In genomic region chr1:106192864-106193470, GRCm38 (mm10) we compare ENCODE assay signal across 26 mouse cellular contexts. TPM values are rescaled to one million over a fixed set of nuclear protein-coding genes. Genes with fewer than 3 reads are reported as not detected.
DNase-seq lines count a peak whose midpoint lies in the region; ATAC-seq and TF ChIP-seq lines count a peak whose summit lies in the region.
"Had no signal": no experiment of that assay in that cellular context is flagged by ENCODE, and none has a peak within 500 bp of the region (broad histone marks: within the 10 kb centered on the region; RNA-seq: fewer than 3 reads in every experiment).

No protein-coding gene starts in this region.

- TF ChIP-seq CTCF in layer of hippocampus, adult 2 months (conservative IDR thresholded peaks at IDR 0.05) = no peak
- TF ChIP-seq CTCF in intestine, postnatal 0 days (IDR thresholded peaks at IDR 0.05; ENCODE audit: low read depth) = no peak
- no peak for TF ChIP-seq CTCF in small intestine, adult 2 months (IDR thresholded peaks at IDR 0.05; ENCODE audit: extremely low read depth, insufficient read length, insufficient replicate concordance, low read depth, low read length)

- H3K4me3 ChIP-seq in heart, embryonic 12.5 days = no peak overlapping the region
- H3K4me3 ChIP-seq in layer of hippocampus, adult 2 months = no peak overlapping the region
- H3K4me3 ChIP-seq in intestine, postnatal 0 days (ENCODE audit: low read depth, low read length) = no peak overlapping the region
- H3K4me3 ChIP-seq in small intestine, adult 2 months (ENCODE audit: low read depth, low read length) = no peak overlapping the region
- H3K4me3 ChIP-seq: embryonic facial prominence, embryonic 12.5 days; hindbrain, embryonic 10.5 days; limb, embryonic 12.5 days; liver, embryonic 13.5 days; midbrain, embryonic 12.5 days had no signal

- ATAC-seq in heart, embryonic 12.5 days (ENCODE audit: insufficient number of reproducible peaks, low FRiP score) = no peak
- 0 out of 2 replicates have a peak, but pooled peaks have one; percentile 20 for ATAC-seq in intestine, postnatal 0 days
- ATAC-seq: forebrain, embryonic 14.5 days had no signal

- no peak overlapping the region for H3K4me2 ChIP-seq in heart, embryonic 12.5 days
- peak overlapping the region; percentile 37 for H3K4me2 ChIP-seq in intestine, postnatal 0 days (replicated peaks; ENCODE audit: low read depth)
- H3K4me2 ChIP-seq: embryonic facial prominence, embryonic 12.5 days; limb, embryonic 12.5 days; liver, embryonic 13.5 days; midbrain, embryonic 12.5 days had no signal

- H3K9ac ChIP-seq in heart, embryonic 12.5 days = peak overlapping the region; percentile 40
- H3K9ac ChIP-seq in intestine, postnatal 0 days (ENCODE audit: low read depth, low read length) = no peak overlapping the region
- H3K9ac ChIP-seq: embryonic facial prominence, embryonic 12.5 days; limb, embryonic 12.5 days; liver, embryonic 13.5 days; midbrain, embryonic 12.5 days had no signal

- WGBS in heart, embryonic 12.5 days = 70% methylated on average over 8 of the region's 8 CpGs
- WGBS in intestine, postnatal 0 days = 33% methylated on average over 8 of the region's 8 CpGs
- 30% methylated on average over 8 of the region's 8 CpGs for WGBS in small intestine, adult 2 months

- H3K36me3 ChIP-seq in heart, embryonic 12.5 days = no peaks in the 10 kb centered on the region
- no peaks in the 10 kb centered on the region for H3K36me3 ChIP-seq in intestine, postnatal 0 days (ENCODE audit: control insufficient read depth, insufficient read depth)
- H3K36me3 ChIP-seq in small intestine, adult 2 months (ENCODE audit: control insufficient read depth, insufficient read depth, low read length) = no peaks in the 10 kb centered on the region
- H3K36me3 ChIP-seq: embryonic facial prominence, embryonic 12.5 days; hindbrain, embryonic 10.5 days; limb, embryonic 12.5 days; liver, embryonic 13.5 days; midbrain, embryonic 12.5 days had no signal

- DNase-seq in heart, adult 9 months (ENCODE audit: low spot score in 2 of 2) = no peak
- DNase-seq in layer of hippocampus, adult 2 months (ENCODE audit: low spot score in 2 of 2) = no peak
- no peak for DNase-seq in layer of hippocampus, adult 9-11 months
- no peak for DNase-seq in adrenal gland, postnatal 14 days
- DNase-seq: adrenal gland, adult 8-10 months; cerebellum, adult 18-20 months; cerebellum, postnatal 14 days; gastrocnemius, postnatal 10 days; kidney, adult 18-20 months; kidney, postnatal 14 days; layer of hippocampus, postnatal 36 days; liver, embryonic 13.5 days; lung, adult 2 months; lung, postnatal 14 days; right cerebral cortex, postnatal 4 days; thymus, adult 2 months; thymus, postnatal 4 days had no signal

- TF ChIP-seq POLR2A in small intestine, adult 2 months (IDR thresholded peaks at IDR 0.05; ENCODE audit: low read depth, low read length) = no peak

- H3K27me3 ChIP-seq in heart, embryonic 12.5 days (replicated peaks) = no peaks in the 10 kb centered on the region
- no peaks in the 10 kb centered on the region for H3K27me3 ChIP-seq in intestine, postnatal 0 days (replicated peaks; ENCODE audit: control insufficient read depth, insufficient read depth, low read length)
- H3K27me3 ChIP-seq in small intestine, adult 2 months (ENCODE audit: control insufficient read depth, insufficient read depth, low read length) = no peaks in the 10 kb centered on the region
- H3K27me3 ChIP-seq: embryonic facial prominence, embryonic 12.5 days; limb, embryonic 12.5 days; liver, embryonic 13.5 days; midbrain, embryonic 12.5 days had no signal

- no peaks in the 10 kb centered on the region for H3K9me3 ChIP-seq in heart, embryonic 12.5 days (replicated peaks)
- H3K9me3 ChIP-seq in intestine, postnatal 0 days (ENCODE audit: control insufficient read depth) = no peaks in the 10 kb centered on the region
- H3K9me3 ChIP-seq: embryonic facial prominence, embryonic 12.5 days; hindbrain, embryonic 10.5 days; limb, embryonic 12.5 days; liver, embryonic 13.5 days; midbrain, embryonic 12.5 days had no signal

- no peak overlapping the region for H3K27ac ChIP-seq in heart, embryonic 12.5 days (ENCODE audit: poor library complexity, severe bottlenecking)
- H3K27ac ChIP-seq in layer of hippocampus, adult 2 months = peak overlapping the region; percentile 21
- H3K27ac ChIP-seq in intestine, postnatal 0 days (ENCODE audit: low read depth, low read length) = peak overlapping the region; percentile 54; the same call in 1 of the 2 replicates
- H3K27ac ChIP-seq in small intestine, adult 2 months (ENCODE audit: insufficient read depth, low read depth, low read length) = peak overlapping the region; percentile 47
- H3K27ac ChIP-seq: embryonic facial prominence, embryonic 12.5 days; hindbrain, embryonic 10.5 days; limb, embryonic 12.5 days; liver, embryonic 13.5 days; midbrain, embryonic 12.5 days; stomach, postnatal 0 days had no signal

- peaks cover 37% of the 10 kb centered on the region for H3K4me1 ChIP-seq in heart, embryonic 12.5 days (replicated peaks)
- peaks cover 3% of the 10 kb centered on the region; the same call in 1 of the 2 replicates for H3K4me1 ChIP-seq in intestine, postnatal 0 days (replicated peaks; ENCODE audit: control insufficient read depth, insufficient read depth, low read length)
- H3K4me1 ChIP-seq in small intestine, adult 2 months (ENCODE audit: control insufficient read depth, insufficient read depth, insufficient read length, low read length) = peaks cover 8% of the 10 kb centered on the region; the same call in 1 of the 2 replicates
- H3K4me1 ChIP-seq: liver, embryonic 13.5 days had no signal

RNA-seq across cellular contexts. Expression of gene Phlpp1, which starts 21.4 kb away (rescaled TPM):
- polyA plus RNA-seq in heart, embryonic 12.5 days (2016; fragmentation: Nextera tagmentation; extraction: Ambion mirVana) = 4.4 and 4.8 TPM in 2 replicates
- 10 to 100 TPM; 82.6 to 87.3 TPM for total RNA-seq in layer of hippocampus, adult 2 months (2021)
- polyA plus RNA-seq in intestine, postnatal 0 days (2015; fragmentation: Nextera tagmentation; extraction: Ambion mirVana) = 1.6 and 2.3 TPM in 2 replicates
- 5.1 and 6.5 TPM in 2 replicates for polyA plus RNA-seq in small intestine, adult 2 months (2012; rRNA removed)
- 19.3 and 19.4 TPM in 2 replicates for total RNA-seq in adrenal gland, postnatal 14 days (2021)
